Mouse (Mus musculus): ENCODE results near the gene Chmp2b. TPM values are rescaled to one million over a fixed set of nuclear protein-coding genes. Genes with fewer than 3 reads are reported as not detected.
A peak's percentile ranks its signal among the peaks of the same experiment; 100 is the strongest.

Chmp2b gene
- total RNA-seq (2021), result 10 to 100 TPM; 62.6 to 63.1 TPM
- long read RNA-seq, experiment 1, transcript Chmp2b-201 (6 exons, 1,872 nt), result major isoform, 88 of 95 reads
- long read RNA-seq, experiment 1, partial matches to known transcripts, result 6 of 95 reads
- long read RNA-seq, experiment 1, other reads (novel, unspliced or antisense), result 1 of 95 reads
- long read RNA-seq, experiment 2, transcript Chmp2b-201 (6 exons, 1,872 nt), result major isoform, 81 of 83 reads
- long read RNA-seq, experiment 2, partial matches to known transcripts, result 1 of 83 reads
- long read RNA-seq, experiment 2, other reads (novel, unspliced or antisense), result 1 of 83 reads

GRCm38 (mm10) chr16:65561963-65562863, at the start of gene Chmp2b:
Chmp2b (minus strand) TSS chr16:65562726.
- peak; percentile 72 to 88 for DNase-seq (ENCODE audit: low spot score in 2 of 2)

- no peak for DNase-seq (ENCODE audit: low spot score in 2 of 2)
Observed at GRCm38 (mm10) chr16:65611678-65612077, 49.2 kb upstream of the Chmp2b start.

GRCm38 (mm10) chr16:65600798-65601197, 38.3 kb upstream of the Chmp2b start:
- no peak for DNase-seq (ENCODE audit: low spot score in 2 of 2)

- no peak for DNase-seq (ENCODE audit: low spot score in 2 of 2)
Observed at GRCm38 (mm10) chr16:65586111-65586865, 23.8 kb upstream of the Chmp2b start.

DNA sequence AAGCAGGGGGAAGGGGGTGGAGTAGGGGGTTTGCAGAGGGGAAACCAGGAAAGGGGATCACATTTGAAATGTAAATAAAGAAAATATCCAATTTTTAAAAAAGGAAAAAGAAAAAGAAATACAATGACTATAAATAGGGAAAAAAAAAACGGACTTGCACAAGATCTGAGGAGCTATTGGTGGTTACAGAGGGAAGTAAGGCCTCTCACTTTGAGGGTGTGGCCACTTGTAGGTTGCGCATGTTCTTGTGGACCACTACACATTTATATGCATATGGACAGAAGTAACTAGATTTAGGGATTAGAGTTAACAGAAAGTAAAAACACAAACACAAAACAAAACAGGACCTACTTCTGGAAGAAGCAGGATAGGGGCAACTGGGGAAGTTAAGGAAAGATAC, 23.2 kb upstream of the Chmp2b start:
- no peak for DNase-seq (ENCODE audit: low spot score in 2 of 2)

GRCm38 (mm10) chr16:65577298-65578029, 14.9 kb upstream of the Chmp2b start:
- no peak for DNase-seq (ENCODE audit: low spot score in 2 of 2)

- DNase-seq (ENCODE audit: low spot score in 2 of 2), result no peak
Observed at GRCm38 (mm10) chr16:65568853-65569252, 6.3 kb upstream of the Chmp2b start.

DNA sequence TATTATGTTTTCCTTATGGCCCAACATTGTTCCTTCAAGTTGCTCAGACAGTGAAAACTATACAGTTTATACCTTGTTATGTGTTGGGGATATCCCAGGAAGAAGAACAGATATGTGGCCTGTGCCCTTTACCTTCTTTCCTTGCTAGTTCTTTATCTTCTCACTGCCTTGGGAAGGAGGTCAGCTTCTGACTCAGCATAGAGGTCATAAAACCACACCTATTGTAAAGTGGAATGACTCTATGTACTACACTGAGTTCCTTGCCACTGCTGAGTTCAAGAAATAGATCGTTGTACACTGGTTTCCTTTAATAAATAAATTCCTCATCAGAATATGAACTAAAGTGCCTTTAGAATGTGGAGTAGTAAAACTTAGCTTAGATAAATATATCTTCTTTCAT, 2.4 kb upstream of the Chmp2b start:
- DNase-seq (ENCODE audit: low spot score in 2 of 2), result no peak

- DNase-seq (ENCODE audit: low spot score in 2 of 2), result no peak
Observed at GRCm38 (mm10) chr16:65564306-65564705, 1.8 kb upstream of the Chmp2b start.

GRCm38 (mm10) chr16:65562864-65563206, 309 bp upstream of the Chmp2b start:
- no peak for DNase-seq (ENCODE audit: low spot score in 2 of 2)

- DNase-seq (ENCODE audit: low spot score in 2 of 2), result peak in 1 of 2 experiments; percentile 4
Observed at GRCm38 (mm10) chr16:65560996-65561962, 1.2 kb downstream of the Chmp2b start.

DNA sequence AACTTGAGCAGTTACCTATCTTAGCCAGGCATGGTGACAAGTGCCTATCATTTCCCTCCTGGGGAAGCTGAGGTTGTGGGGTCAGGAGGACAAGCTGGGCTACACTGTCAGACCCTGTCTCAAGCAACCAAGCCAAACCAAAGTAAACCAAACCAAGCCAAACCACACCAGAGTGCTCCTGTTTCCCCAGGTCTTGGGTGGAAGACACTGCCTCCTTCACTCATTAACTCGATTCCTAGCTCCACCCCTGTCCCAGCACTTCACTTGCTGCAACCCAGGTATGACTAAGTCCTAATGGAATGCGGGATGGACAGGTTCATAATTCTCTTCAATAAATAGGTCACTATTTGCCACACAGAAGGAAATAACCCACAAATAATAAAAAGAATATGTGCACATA, 2.9 kb downstream of the Chmp2b start:
- no peak for DNase-seq (ENCODE audit: low spot score in 2 of 2)

- DNase-seq (ENCODE audit: low spot score in 2 of 2), result no peak
Observed at GRCm38 (mm10) chr16:65557369-65557768, 5.2 kb downstream of the Chmp2b start.

GRCm38 (mm10) chr16:65554267-65554666, 8.3 kb downstream of the Chmp2b start:
- DNase-seq (ENCODE audit: low spot score in 2 of 2), result no peak

- no peak for DNase-seq (ENCODE audit: low spot score in 2 of 2)
Observed at GRCm38 (mm10) chr16:65550814-65551213, 11.7 kb downstream of the Chmp2b start.

DNA sequence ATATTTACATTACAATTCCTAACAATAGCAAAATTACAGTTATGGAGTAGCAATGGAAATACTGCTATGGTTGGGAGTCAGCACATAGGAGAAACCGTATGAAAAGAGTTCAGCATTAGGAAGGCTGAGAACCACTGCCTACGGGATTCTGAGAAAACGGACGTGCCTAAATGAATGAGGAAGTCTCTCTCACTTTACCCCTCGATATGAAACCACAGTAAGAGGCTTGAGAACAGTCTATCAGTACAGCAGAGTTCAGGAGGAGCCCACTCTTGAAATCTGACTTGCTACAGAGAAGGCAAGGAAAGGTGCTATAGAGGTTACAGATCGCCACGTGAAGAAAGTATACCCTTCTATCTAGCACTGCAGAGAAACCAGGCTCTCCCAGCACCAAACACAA, 13.6 kb downstream of the Chmp2b start:
- DNase-seq (ENCODE audit: low spot score in 2 of 2), result no peak

DNA sequence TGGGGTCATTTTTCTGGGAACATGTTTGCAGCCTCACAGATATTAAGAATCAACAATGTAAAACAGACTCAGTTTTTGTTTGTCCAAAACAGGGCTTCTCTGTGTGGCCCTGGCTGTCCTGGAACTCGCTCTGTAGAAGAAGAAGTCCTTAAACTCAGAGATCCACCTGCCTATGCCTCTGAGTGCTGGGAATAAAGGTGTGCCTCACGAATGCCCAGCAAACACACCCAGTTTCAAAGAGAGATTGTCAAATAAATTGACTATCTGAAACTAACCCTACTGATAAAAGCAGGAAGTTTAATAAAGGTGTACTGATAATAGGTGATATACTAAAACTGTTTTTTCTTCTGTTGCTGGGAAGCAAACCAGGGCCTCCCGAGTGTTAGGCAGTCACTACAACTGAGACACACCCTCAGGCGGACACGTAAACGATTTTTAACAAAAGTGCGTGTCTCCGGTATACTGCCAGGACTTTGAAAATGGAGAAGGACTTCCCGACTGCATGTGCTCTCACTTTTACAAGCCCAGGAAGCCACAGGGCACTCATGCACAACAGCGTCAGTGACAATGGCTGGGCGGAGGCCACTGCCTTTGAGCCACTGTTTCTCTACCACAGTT, 18.7 kb downstream of the Chmp2b start:
- no peak for DNase-seq (ENCODE audit: low spot score in 2 of 2)

DNA sequence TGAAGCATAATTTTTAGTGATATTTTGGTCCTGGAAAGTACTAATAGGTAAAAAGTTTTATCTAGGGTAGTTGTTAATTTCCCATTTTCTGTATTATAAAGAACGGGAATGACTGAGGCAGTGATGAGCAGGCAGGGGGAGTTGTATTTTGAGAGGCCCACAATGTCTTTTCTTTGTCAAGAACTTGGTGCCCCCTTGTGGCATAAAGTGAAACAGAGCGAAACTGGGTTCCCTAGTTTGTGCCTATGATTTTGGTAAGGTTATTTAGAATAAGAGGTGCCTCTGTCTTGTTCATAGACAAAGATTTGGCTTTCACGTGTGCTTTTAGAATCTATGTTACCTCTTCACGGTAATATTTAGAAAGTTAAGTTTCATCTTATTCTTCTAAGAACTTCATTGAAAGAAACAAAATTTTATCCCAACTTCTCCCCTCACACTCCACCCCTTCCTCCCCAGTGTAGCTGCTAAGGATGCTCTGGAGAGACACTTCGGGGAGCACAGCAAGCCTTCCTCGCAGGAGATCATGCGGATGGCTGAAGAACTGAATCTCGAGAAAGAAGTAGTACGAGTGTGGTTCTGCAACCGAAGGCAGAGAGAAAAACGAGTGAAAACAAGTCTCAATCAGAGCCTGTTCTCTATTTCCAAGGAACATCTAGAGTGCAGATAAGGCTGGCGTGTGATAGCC, 29.1 kb downstream of the Chmp2b start:
- peak; percentile 52 to 60 for DNase-seq (ENCODE audit: low spot score in 2 of 2)

- DNase-seq (ENCODE audit: low spot score in 2 of 2), result peak; percentile 76 to 86
Observed at GRCm38 (mm10) chr16:65531663-65532062, 30.9 kb downstream of the Chmp2b start.

All from left cerebral cortex, adult 18-20 months (tissue).